Mouse (Mus musculus) granulocyte monocyte progenitor cell, adult 5-6 weeks (primary cell): ENCODE measurements around the gene Gipc2. TPM values are rescaled to one million over a fixed set of nuclear protein-coding genes. Genes with fewer than 3 reads are reported as not detected.

Experiments used
- ATAC-seq: replicated peaks from 2 replicates; pipeline ENCODE4 v1.8.0; 2016; ENCODE audit warnings: mild to moderate bottlenecking, moderate TSS enrichment, inconsistent platforms; ENCODE audit not compliant: poor library complexity, severe bottlenecking
- total RNA-seq, 2 experiments: library from RNA; stranded (forward) in 1 of 2; stranded (reverse) in 1 of 2; fragments of 200-712, 200-1000 nt in 1 of 2; fragments of >200 nt in 1 of 2; fragmentation: Nextera tagmentation in 1 of 2; gene quantifications; 2 replicates each; pipeline ENCODE4 v1.2.3; 2014 to 2017

Gene Gipc2
- total RNA-seq, 2 experiments from 2014 or later: not detected

DNA sequence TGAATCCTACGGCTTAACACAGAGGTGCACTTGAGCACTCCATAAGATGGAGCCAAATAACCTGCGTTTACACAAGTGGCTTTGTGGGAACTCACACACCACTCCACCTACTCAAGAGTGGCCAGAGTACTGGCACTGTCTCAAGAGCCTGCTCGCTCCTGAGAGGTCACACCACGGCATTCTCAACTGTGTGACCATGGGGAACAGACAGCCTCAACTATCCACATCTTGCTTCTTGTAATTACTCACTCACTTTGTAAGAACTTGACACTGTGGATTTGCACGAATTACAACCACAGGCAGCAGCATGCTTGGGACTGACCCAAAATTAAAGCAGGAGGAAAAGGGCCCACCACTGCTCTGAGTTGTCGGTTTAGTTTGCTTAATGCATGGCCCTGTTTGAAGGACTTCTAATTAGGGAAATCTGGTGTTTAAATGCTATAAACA lies 25.8 kb upstream of the Gipc2 start:
- peak; percentile 41 for ATAC-seq

- no peak for ATAC-seq
Observed at GRCm38 (mm10) chr3:152190679-152191477, 24.8 kb upstream of the Gipc2 start.

DNA sequence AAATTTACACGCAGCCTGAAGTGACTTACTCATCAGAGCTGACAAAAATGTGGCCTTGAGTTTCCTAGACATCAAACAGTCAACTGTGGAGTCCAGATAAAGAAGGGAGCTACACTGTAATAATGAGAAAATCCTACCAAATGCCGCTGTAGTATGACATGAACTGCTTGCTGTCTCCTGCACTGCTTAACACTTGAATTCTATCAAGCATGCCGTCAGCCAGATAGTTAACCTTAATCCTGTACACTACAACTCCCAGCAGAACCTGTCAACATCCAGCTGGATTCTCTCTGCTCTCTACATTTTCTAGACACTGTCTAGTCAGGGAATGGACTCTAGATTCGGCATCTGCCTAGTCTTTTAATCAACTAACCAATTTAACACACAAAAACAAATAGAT lies 23.3 kb upstream of the Gipc2 start:
- ATAC-seq: no peak

DNA sequence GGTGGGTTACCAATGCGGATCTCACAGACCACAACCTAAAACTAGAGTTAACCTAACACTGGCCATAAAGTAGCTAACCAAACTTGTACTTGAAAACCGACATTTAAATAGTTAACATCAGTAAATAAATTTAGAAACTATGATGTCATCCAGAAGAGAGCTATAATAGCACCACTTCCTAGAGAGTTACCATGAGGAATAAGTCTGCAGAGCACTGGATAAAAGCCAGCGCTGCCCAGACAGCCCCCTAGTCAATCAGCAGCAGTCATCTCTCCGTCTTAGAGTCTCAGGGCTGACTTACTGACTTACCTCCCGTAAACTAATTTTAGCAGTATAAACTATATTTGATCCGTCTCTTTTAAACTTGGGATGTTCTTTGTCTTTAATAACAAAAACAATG lies 20.1 kb upstream of the Gipc2 start:
- no peak for ATAC-seq

DNA sequence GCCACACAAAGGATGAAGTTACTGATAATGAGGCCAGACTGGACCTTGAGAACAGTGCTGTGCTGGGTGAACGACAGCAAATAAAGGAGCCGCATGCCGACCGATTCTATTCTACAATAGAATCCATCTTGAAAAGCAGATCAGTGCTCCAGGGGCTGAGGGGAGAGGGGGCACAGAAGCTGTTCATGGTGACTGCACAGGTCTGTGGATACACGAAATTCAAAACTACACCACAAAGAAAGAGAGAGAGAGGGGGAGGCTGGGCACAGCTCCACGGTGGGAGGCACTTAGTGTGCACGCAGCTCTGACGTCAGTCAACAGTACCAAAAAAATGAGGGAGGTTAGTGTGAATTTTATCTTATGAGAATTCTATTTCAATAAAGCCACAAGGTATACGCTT lies 17.5 kb upstream of the Gipc2 start:
- ATAC-seq: no peak

DNA sequence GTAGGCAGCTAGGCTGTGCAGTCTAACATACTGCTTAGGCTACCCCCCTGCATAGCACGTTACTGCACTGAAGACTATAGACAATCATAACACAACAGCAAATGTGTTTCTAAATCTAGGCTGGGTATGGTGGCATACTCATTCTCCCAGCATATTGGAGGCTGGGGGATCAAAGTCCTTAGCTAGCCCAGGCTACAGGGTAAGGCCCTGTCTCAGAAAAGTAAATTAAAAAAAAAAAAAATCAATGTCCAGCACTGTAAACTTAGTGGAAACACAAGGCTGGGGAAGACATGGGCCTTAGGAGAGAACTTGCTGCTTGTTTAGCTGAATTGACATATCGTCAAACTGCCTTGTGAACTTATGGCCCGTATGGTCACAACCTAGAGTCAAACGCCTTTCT lies 14.6 kb upstream of the Gipc2 start:
- no peak for ATAC-seq

GRCm38 (mm10) chr3:152179285-152179684 lies 13.3 kb upstream of the Gipc2 start:
- ATAC-seq: no peak

DNA sequence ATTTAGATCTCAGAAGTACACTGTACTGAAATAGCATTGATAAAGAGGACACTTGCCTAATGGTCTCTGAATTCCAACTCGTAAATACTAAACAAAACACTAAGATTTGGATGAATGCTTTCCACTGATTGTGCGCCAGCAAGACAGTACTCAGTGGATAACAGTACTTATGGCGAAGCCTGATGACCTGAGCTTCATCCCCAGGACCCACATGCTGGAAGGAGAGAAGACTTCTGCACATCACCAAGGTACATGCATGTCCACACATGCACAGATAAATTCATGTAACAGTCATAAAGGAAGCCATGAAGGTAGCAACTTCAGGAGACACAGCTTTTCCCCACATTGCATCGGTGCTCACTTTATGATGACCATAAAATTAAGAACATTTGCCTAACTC lies 12.8 kb upstream of the Gipc2 start:
- ATAC-seq: no peak

GRCm38 (mm10) chr3:152172322-152172935 lies 6.4 kb upstream of the Gipc2 start:
- ATAC-seq: no peak

- ATAC-seq: no peak
Observed at GRCm38 (mm10) chr3:152171862-152172261, 5.8 kb upstream of the Gipc2 start.

DNA sequence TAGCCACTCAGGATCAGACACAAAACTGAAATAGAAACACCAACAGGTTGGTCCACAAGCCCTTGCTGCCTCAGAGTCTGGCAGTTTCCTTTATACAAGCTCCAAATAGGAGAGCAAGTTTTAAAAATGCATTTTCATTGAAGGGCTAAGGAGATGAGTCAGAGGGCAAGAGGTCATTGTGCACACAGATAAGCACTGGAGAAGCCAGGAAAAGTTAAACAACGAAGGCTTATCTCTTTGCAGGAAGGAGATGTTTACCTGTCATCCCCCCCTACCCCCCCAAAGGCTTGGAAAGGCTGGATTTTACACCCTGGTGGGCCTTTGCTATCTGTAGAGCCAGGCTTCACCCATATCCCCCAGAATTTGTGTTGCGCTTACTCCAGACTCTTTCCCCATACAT lies 5.2 kb upstream of the Gipc2 start:
- ATAC-seq: no peak

GRCm38 (mm10) chr3:152170407-152170806 lies 4.4 kb upstream of the Gipc2 start:
- no peak for ATAC-seq

GRCm38 (mm10) chr3:152168007-152168406 lies 2.0 kb upstream of the Gipc2 start:
- ATAC-seq: no peak

- 0 out of 2 replicates have a peak, but pooled peaks have one; percentile 11 for ATAC-seq
Observed at GRCm38 (mm10) chr3:152166699-152167451, 845 bp upstream of the Gipc2 start.

GRCm38 (mm10) chr3:152165351-152166098 lies 505 bp downstream of the Gipc2 start:
- ATAC-seq: peak; percentile 61

DNA sequence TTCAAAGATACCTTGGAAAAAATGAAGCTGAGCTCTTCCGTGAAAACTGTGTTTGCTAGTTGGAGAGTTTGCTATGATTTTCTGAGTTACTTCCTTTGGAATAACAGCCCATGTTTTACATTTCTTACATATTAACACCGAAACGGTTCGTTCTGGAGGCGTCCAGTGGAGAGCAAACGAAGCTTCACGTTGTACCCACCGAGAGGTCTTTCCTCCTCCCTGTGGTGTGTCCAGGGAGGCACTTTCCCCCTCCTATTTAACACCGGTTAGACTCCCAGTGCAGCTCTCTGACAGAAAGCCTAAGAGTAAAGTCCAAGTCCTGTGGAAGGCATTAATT lies 1.0 kb downstream of the Gipc2 start:
- 0 out of 2 replicates have a peak, but pooled peaks have one; percentile 2 for ATAC-seq

GRCm38 (mm10) chr3:152163320-152163719 lies 2.7 kb downstream of the Gipc2 start:
- no peak for ATAC-seq

DNA sequence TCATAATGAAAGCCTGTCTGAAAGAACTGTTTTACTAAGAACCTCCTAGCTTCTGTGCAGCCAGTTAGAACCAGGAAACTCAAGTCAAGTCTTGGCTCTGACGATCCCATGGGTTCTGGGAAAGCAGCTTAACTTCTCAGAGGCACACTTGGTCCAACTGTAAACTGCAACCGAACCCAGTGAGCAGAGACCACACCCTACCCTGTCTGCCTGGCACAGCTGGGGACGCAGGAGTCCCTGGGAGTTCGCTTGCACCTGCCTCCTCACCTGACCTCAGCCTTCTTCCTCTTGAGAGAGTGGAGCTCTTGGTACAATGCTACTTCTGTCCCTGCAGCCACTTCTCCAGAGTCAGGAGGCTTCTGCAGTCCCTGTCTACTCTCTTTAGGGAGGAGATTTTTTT lies 5.4 kb downstream of the Gipc2 start:
- no peak for ATAC-seq

DNA sequence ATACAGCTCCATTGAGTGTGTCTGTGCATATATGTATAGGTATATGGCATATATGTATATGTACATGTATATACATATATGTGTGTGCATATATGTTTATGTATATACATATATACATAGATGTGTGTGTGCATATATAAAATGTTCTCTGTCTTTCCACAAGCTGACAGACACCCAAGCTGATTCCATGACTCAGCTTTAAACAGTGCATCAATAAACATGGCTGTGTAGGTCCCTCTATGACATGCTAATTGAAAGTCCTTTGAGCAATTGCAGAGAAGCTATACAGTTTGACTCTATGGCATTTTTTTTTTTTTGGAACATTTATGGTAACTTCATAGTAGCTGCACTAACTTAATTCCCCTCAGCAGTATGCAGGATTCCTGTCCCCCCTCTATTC lies 6.7 kb downstream of the Gipc2 start:
- no peak for ATAC-seq
